Mouse (Mus musculus) brain, embryonic 14.5 days (tissue): ENCODE measurements around the gene Mtif2.

ENCODE experiments used
- CTCF ChIP-seq: fragments of 200-500 bp; IDR thresholded peaks from 2 replicates; pipeline ENCODE4 v1.5.1; 2012; ENCODE audit warnings: inconsistent platforms, mild to moderate bottlenecking, moderate library complexity, borderline replicate concordance; ENCODE audit not compliant: insufficient read depth, insufficient read length; ENCODE audit errors: extremely low read depth
- POLR2A ChIP-seq: fragments of 200-500 bp; IDR thresholded peaks from 2 replicates; pipeline ENCODE4 v1.6.1; 2012; ENCODE audit warnings: mild to moderate bottlenecking, inconsistent platforms, borderline replicate concordance; ENCODE audit not compliant: poor library complexity, insufficient read depth, insufficient read length, severe bottlenecking; ENCODE audit errors: extremely low read depth

DNA sequence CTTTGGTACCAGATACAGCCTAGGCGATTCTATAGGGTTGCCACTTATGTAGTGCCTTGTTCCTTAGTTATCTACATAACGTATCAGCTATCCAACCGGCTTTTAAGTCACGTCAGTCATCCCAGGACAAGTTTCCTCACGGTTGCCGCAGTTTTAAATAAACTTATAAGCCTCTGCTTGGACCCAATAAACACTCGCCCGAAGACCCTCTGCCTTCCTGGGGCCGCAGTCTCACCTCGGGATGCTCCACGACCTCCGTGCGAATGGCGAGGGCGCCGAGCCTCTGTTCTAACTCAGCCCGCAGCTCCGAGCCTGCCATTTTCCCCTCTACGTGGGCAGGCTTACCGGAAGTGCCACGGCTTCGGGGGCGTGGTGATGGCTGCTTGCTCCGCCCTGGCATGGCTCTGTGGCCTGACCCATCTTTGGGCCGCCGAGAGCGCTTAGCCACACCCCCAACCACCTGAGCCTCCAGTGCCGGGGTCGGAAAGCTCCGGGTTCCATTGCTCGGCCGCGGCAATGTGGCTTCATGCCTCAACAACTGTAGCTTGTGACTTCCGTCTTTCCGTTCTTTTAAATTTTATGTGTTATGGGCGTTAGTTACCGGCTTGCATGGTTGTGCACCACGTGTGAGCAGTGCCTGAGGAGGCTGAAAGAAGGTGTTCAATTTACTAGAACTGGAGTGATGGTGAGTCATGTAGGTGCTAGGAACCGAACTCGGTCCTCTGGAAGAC is 11.4 kb upstream of the Mtif2 start, which contains the start of gene Prorsd1:
- no peak for TF ChIP-seq CTCF
- no peak for TF ChIP-seq POLR2A
